Mouse (Mus musculus): Measurements from ENCODE around the gene Dhx9.
"Not testable (repeated sequence)": the region's sequence is repeated elsewhere in the genome, so short reads cannot be mapped to it uniquely, and the experiment has no call there.

The Dhx9 gene

GRCm38 (mm10) chr1:153486120-153486519 is 1.3 kb downstream of the Dhx9 start:
- not testable (repeated sequence) for DNase-seq (ENCODE audit: low spot score in 2 of 2)

- no peak for DNase-seq (ENCODE audit: low spot score in 2 of 2)
Measured at GRCm38 (mm10) chr1:153485201-153485796, 2.2 kb downstream of the Dhx9 start.

- DNase-seq (ENCODE audit: low spot score in 2 of 2), result no peak
Measured at GRCm38 (mm10) chr1:153481025-153481412, 6.4 kb downstream of the Dhx9 start.

DNA sequence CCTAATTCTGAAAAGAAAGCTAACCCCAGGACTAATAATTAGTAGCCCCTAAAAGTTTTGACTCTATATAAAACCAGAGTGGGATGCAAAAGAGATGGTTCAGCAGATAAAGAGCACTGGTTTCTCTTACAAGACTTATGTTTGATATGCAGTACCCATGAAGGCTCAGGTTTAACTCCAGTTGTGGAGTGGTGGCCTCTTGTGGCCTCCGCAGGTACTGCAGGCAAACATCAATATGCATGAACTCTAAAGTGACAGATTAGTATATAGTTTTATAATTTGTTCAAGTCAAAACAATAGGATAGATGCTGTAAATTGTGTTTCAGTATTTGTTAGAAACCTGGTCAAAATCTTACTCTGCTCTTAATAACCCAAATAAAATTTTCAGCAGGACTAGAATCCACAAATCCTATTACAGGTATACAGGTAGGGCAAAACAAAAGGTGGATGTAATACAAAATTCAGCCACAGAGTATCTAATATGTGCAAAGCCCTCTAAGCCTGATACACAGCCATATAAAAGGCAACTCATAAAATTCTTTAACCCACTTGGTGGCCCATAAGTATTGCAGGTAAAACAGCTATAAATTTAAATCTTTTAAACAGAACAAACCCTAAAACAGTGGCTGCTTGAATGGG is 7.0 kb downstream of the Dhx9 start:
- DNase-seq (ENCODE audit: low spot score in 2 of 2), result peak; percentile 64 to 75

GRCm38 (mm10) chr1:153479296-153479695 is 8.2 kb downstream of the Dhx9 start:
- no peak for DNase-seq (ENCODE audit: low spot score in 2 of 2)

GRCm38 (mm10) chr1:153461796-153462195 is 25.7 kb downstream of the Dhx9 start:
- DNase-seq (ENCODE audit: low spot score in 2 of 2), result no peak

DNA sequence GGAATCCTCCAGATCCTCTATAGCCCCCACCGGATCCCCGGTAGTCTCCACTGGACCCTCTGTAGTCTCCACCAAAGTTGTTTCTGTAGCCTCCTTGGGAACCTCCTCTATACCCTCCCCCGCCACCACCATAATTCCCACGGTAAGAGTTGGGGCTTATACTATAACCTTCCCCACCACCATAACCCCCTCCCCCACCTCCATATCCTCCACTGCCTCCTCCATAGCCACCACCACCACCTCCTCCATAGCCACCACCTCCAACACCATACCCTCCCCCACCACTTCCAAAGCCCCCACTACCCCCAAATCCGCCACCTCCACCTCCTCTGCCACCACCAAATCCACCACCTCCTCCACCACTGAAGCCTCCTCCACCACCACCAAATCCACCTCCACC is 31.3 kb downstream of the Dhx9 start:
- DNase-seq (ENCODE audit: low spot score in 2 of 2), result no peak

GRCm38 (mm10) chr1:153453146-153453642 is 34.3 kb downstream of the Dhx9 start:
- no peak for DNase-seq (ENCODE audit: low spot score in 2 of 2)

DNA sequence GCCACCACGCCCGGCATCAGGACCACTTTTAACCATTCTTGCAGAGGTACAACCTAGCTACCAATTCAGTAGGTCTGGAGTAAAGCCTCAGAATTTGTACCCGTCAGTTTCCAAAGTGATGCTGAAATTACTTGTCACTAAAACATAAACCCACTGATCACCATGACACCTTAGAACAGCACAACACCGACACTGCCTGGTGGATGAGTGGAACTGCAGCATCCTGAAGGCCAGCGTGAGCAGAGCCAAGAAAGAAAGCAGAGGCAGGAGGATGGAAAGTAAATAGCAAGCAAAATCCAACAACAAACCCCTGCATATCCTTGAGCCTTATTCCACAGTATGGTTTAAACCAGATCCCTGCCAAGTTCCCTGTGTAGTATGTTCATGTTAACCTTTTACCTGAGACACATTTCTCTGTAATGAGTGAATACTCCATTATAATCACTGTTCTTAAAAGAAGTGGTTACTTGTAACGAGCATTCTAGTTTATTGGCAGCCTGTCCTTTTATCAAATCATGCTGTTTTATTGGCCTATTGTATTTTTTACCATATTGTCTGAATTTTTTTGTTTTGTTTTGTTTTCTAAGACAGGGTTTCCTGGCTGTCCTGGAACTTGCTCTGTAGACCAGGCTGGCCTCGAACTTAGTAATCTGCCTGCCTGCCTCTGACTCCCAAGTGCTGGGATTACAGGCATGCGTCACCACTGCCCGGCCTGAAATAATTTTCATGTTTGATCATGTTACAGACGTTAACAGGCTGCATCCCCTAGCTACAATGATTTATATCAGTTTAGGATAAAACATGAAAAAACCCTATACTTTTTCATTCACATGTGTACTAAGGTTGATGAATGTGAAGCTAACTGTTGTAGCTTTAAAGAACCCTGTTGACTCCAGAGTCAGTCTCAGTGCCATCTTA is 36.0 kb downstream of the Dhx9 start:
- DNase-seq (ENCODE audit: low spot score in 2 of 2), result peak; percentile 57 to 62

- no peak for DNase-seq (ENCODE audit: low spot score in 2 of 2)
Measured at GRCm38 (mm10) chr1:153446120-153446831, 41.2 kb downstream of the Dhx9 start.

DNA sequence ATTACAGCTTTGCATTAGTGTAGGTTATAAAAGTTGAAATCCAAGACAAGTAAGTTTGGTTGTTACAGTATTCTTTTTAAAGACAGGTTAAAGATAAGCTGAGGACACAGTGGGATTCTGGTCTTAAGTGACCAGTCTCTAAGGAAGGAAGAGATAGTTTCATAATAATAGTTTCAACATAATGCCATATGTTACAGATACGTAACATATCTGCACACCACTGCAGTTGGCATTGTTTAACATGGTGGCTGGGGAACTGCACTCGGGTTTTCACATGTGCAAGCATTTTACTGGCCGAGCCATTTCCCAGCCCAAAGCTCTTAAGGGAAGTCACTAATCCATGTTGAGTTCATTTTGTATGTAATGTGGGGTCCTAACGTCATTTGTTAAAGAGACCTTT is 43.8 kb downstream of the Dhx9 start:
- no peak for DNase-seq (ENCODE audit: low spot score in 2 of 2)

DNA sequence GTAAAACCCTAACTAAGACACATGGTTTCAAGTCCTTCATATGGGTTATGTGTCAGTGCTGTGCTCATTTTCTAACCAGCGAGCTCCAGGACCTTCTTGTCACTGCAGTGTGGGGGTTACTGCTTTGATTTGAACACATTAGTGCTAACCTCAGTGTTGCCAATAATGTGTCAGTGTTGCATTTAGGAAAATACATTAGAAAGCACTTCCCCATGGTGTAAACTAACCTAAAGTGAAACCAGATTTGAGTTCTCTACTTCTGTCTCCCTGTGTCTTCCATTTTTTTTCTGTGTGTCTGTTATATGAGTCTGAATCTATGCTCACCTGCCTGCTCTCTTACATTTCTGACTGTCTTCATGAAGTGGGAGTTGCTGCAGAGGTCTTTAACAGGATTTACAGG is 44.4 kb downstream of the Dhx9 start:
- DNase-seq (ENCODE audit: low spot score in 2 of 2), result no peak

GRCm38 (mm10) chr1:153441656-153442055 is 45.8 kb downstream of the Dhx9 start:
- no peak for DNase-seq (ENCODE audit: low spot score in 2 of 2)

- no peak for DNase-seq (ENCODE audit: low spot score in 2 of 2)
Measured at GRCm38 (mm10) chr1:153440752-153441151, 46.7 kb downstream of the Dhx9 start.

- no peak for DNase-seq (ENCODE audit: low spot score in 2 of 2)
Measured at GRCm38 (mm10) chr1:153437536-153437935, 49.9 kb downstream of the Dhx9 start.

DNA sequence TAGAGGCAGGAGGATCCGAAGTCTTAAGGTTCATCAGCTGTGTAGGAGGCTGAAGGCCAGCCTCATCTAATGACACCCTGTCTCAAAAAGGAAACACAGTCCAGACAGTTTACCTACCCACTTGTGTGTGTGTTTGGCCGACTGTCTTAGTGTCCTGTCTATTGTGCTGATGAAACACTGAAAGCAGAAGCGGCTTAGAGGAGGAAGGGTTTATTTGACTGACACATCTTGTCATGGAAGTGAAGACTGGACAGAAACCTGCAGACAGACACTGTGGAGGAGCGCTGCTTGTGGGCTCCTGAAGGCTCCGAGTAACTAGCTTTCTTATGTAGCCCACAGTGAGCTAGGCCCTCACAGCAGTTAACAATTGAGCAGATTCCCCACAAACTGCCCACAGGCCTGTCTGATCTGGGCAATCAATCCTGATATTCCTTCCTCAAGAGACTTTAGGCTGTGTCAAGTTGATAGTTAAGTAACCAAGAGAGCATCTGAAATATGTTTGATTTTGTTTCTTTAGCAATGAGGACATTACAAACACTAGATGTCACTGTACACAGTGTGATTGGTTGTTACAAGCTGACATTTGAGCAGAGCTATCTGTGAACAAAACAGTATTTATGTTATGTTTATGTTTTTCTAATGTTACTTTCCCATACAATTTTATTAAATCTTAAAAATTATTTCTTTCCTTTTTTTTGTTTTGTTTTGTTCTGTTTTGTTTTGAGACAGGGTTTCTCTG is 53.4 kb downstream of the Dhx9 start:
- DNase-seq (ENCODE audit: low spot score in 2 of 2), result no peak

GRCm38 (mm10) chr1:153432329-153432728 is 55.1 kb downstream of the Dhx9 start:
- no peak for DNase-seq (ENCODE audit: low spot score in 2 of 2)

GRCm38 (mm10) chr1:153431701-153432100 is 55.8 kb downstream of the Dhx9 start:
- peak; percentile 48 to 52 for DNase-seq (ENCODE audit: low spot score in 2 of 2)

DNA sequence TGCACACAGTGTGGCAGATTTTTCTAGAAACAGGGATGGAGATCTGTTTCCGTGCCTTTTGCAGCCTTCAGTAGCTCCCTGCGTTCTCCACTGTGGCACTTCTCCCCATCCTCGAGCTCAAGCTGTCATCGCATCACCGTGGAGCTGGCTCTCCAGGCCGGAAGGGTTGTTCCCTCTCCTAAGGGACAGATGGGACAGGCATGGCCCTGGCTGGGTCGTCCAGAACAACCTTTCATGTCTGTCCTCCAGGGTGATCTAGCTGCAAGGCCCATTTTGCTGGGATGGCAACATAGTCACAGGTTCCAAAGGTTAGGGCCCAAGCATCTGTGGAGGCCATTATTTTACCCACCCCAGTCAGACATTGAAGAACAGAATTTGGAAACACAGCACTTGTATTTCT is 56.3 kb downstream of the Dhx9 start:
- DNase-seq (ENCODE audit: low spot score in 2 of 2), result no peak

DNA sequence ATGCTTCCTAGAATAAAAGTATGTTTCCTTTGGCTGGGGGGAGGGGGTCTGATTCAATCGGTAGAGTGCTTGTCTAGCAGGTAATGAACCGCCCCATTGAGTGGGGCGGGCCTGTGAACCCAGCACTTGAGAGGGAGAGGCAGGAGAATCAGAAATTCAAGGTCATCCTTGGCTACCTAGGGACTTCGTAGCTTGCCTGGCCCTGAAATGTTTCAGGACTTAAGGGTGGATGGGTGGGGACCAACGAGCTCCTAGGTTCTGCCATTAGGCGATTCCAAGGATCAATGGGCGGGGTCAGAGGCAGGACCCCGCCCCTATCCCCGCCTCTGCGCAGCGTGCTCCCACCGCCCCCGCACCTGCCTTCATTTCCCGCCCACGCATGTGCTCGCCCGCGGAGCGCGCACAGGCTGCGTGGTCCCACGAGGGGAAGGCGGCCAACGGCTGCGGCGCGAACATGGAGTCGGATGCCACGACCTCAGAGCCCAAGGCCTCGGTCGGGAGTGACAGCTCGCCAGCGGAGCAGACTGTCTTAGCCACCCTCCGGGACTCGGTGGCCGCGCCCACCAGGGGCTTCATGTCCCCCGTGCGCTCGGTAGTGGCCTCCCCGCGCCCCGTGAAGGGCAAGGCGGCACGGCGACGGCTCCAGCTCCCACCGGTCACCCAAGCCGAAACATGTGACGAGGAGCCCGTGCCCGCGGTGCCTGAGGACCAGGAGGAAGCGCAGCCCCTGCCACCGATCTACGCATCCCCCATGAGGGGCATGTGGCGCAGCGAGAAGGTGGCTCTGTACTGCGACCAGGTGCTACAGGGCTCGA is 62.5 kb downstream of the Dhx9 start, which contains the start of gene Shcbp1l:
Gene Shcbp1l (plus strand): TSS at position 393 of the 815 bp plus-strand sequence.
- peak; percentile 73 to 81 for DNase-seq (ENCODE audit: low spot score in 2 of 2)
